Mouse (Mus musculus) kidney, adult 2 months (tissue): ENCODE measurements around the gene Elovl6.

Source experiments
- CTCF ChIP-seq: fragments of 200-500 bp; conservative IDR thresholded peaks from 2 replicates; pipeline ENCODE4 v1.5.1; 2011; ENCODE audit warnings: low read depth, mild to moderate bottlenecking, control low read depth, low read length, moderate library complexity, mixed read lengths; ENCODE audit not compliant: insufficient read depth, insufficient read length
- POLR2A ChIP-seq: fragments of 200-500 bp; IDR thresholded peaks from one replicate; pipeline ENCODE4 v1.6.1; 2011; ENCODE audit warnings: low read depth, low read length, control low read depth

GRCm38 (mm10) chr3:129589705-129590104, 57.5 kb downstream of the Elovl6 start:
- TF ChIP-seq CTCF (no peak), POLR2A (no peak)
